Mouse (Mus musculus) liver, embryonic 16.5 days (tissue): ENCODE results near the gene Prdm4. TPM values are rescaled to one million over a fixed set of nuclear protein-coding genes. Genes with fewer than 3 reads are reported as not detected.

Source experiments
- ATAC-seq: fragments of 200-750 bp; cut with Nextera tagmentation; 2 replicates; pipeline ENCODE4 v1.8.0; 2017; ENCODE audit warnings: low read depth, mild to moderate bottlenecking, moderate number of reproducible peaks, moderate library complexity
- H3K27ac ChIP-seq: fragments of 300-500 bp; sonication (generic); 2 replicates; pipeline ENCODE4 v1.5.1; 2014; ENCODE audit warnings: mild to moderate bottlenecking, low read length
- H3K27me3 ChIP-seq: fragments of 300-500 bp; sonication (generic); 2 replicates; pipeline ENCODE4 v1.6.1; 2014; ENCODE audit warnings: low read depth, low read length, mixed read lengths; ENCODE audit not compliant: control insufficient read depth, insufficient read depth
- H3K36me3 ChIP-seq: fragments of 300-500 bp; sonication (generic); 2 replicates; pipeline ENCODE4 v1.6.1; 2014; ENCODE audit warnings: mild to moderate bottlenecking; ENCODE audit not compliant: control insufficient read depth, insufficient read depth
- H3K4me1 ChIP-seq: fragments of 300-500 bp; sonication (generic); 2 replicates; pipeline ENCODE4 v1.6.1; 2014; ENCODE audit warnings: low read depth, low read length, mixed read lengths; ENCODE audit not compliant: control insufficient read depth
- H3K4me2 ChIP-seq: fragments of 300-500 bp; sonication (generic); 2 replicates; pipeline ENCODE4 v1.6.1; 2014; ENCODE audit warnings: low read depth, low read length, mixed read lengths
- H3K4me3 ChIP-seq: fragments of 300-500 bp; sonication (generic); 2 replicates; pipeline ENCODE4 v1.5.1; 2014; ENCODE audit warnings: low read depth, mild to moderate bottlenecking, low read length
- H3K9ac ChIP-seq: fragments of 300-500 bp; sonication (generic); 2 replicates; pipeline ENCODE4 v1.6.1; 2014; ENCODE audit warnings: low read depth, low read length
- H3K9me3 ChIP-seq: fragments of 300-500 bp; sonication (generic); replicated peaks from 2 replicates; pipeline ENCODE4 v1.6.1; 2016; ENCODE audit warnings: low read length; ENCODE audit not compliant: control insufficient read depth
- WGBS: fragments of 180-500 bp; shearing (Covaris S2); extraction: QIAGEN DNeasy Blood & Tissue Kit; methylation state at CpG from one replicate; pipeline ENCODE4 v1.1.7; 2014; ENCODE audit not compliant: insufficient replicate concordance; 5-methylcytosine and 5-hydroxymethylcytosine counted together
- polyA plus RNA-seq: library from polyadenylated mRNA; unstranded; fragments of >200 nt; fragmentation: Nextera tagmentation; extraction: Ambion mirVana; gene quantifications from 2 replicates; pipeline ENCODE4 v1.2.1, GENCODE M21; 2015

Prdm4 gene
- polyA plus RNA-seq, 1 experiment from 2014 or later, result 4.1 TPM

- H3K9me3 ChIP-seq, result no peaks in the 10 kb centered on the region
- no peak overlapping the region for H3K4me2 ChIP-seq
- H3K36me3 ChIP-seq, result peaks cover 18% of the 10 kb centered on the region
- H3K4me3 ChIP-seq, result no peak overlapping the region
- H3K4me1 ChIP-seq, result peaks cover 3% of the 10 kb centered on the region
- no peak overlapping the region for H3K27ac ChIP-seq
- WGBS, result 71% methylated on average over 6 of the region's 6 CpGs
- no peak for ATAC-seq
- H3K9ac ChIP-seq, result no peak overlapping the region
- H3K27me3 ChIP-seq, result no peaks in the 10 kb centered on the region
Observed at GRCm38 (mm10) chr10:85951765-85952443, 35.0 kb upstream of the Prdm4 start.

- H3K27me3 ChIP-seq, result no peaks in the 10 kb centered on the region
- H3K9me3 ChIP-seq, result no peaks in the 10 kb centered on the region
- ATAC-seq, result no peak
- no peak overlapping the region for H3K27ac ChIP-seq
- peaks cover 33% of the 10 kb centered on the region for H3K36me3 ChIP-seq
- no peak overlapping the region for H3K4me3 ChIP-seq
- H3K4me1 ChIP-seq, result no peaks in the 10 kb centered on the region
- H3K4me2 ChIP-seq, result no peak overlapping the region
- 84% methylated on average over 8 of the region's 8 CpGs for WGBS
- H3K9ac ChIP-seq, result no peak overlapping the region
Observed at GRCm38 (mm10) chr10:85948483-85949196, 31.7 kb upstream of the Prdm4 start.

- H3K9me3 ChIP-seq, result no peaks in the 10 kb centered on the region
- no peak overlapping the region for H3K27ac ChIP-seq
- H3K4me2 ChIP-seq, result no peak overlapping the region
- no peaks in the 10 kb centered on the region for H3K4me1 ChIP-seq
- H3K9ac ChIP-seq, result no peak overlapping the region
- no peaks in the 10 kb centered on the region for H3K27me3 ChIP-seq
- H3K4me3 ChIP-seq, result no peak overlapping the region
- ATAC-seq, result no peak
- H3K36me3 ChIP-seq, result peaks cover 25% of the 10 kb centered on the region
- 78% methylated on average over 6 of the region's 6 CpGs for WGBS
Observed at GRCm38 (mm10) chr10:85936280-85936965, 19.5 kb upstream of the Prdm4 start.

GRCm38 (mm10) chr10:85929962-85930361 is 13.0 kb upstream of the Prdm4 start:
- Histone ChIP-seq H3K27ac (no peak overlapping the region), H3K4me3 (no peak overlapping the region), H3K36me3 (no peaks in the 10 kb centered on the region), H3K4me1 (no peaks in the 10 kb centered on the region; the same call in none of the 2 replicates), H3K9ac (no peak overlapping the region), H3K27me3 (peaks cover 26% of the 10 kb centered on the region), H3K4me2 (no peak overlapping the region), H3K9me3 (no peaks in the 10 kb centered on the region)
- WGBS, result 76% methylated on average over 11 of the region's 11 CpGs
- ATAC-seq, result no peak

- H3K4me1 ChIP-seq, result no peaks in the 10 kb centered on the region; the same call in none of the 2 replicates
- peaks cover 26% of the 10 kb centered on the region for H3K27me3 ChIP-seq
- no peak overlapping the region for H3K4me2 ChIP-seq
- H3K4me3 ChIP-seq, result no peak overlapping the region
- H3K9me3 ChIP-seq, result no peaks in the 10 kb centered on the region
- H3K36me3 ChIP-seq, result no peaks in the 10 kb centered on the region
- 46% methylated on average over 11 of the region's 11 CpGs for WGBS
- no peak for ATAC-seq
- H3K9ac ChIP-seq, result no peak overlapping the region
- H3K27ac ChIP-seq, result no peak overlapping the region
Observed at GRCm38 (mm10) chr10:85929208-85929591, 12.3 kb upstream of the Prdm4 start.

- Histone ChIP-seq H3K4me1 (no peaks in the 10 kb centered on the region; the same call in none of the 2 replicates), H3K27ac (no peak overlapping the region), H3K4me2 (peak overlapping the region; percentile 78), H3K4me3 (peak overlapping the region; percentile 53), H3K9me3 (no peaks in the 10 kb centered on the region), H3K9ac (no peak overlapping the region), H3K36me3 (no peaks in the 10 kb centered on the region), H3K27me3 (peaks cover 26% of the 10 kb centered on the region)
- 2% methylated on average over 63 of the region's 63 CpGs for WGBS
- peak; percentile 39; the same call in 1 of the 2 replicates for ATAC-seq
Observed at GRCm38 (mm10) chr10:85928499-85929207, 11.7 kb upstream of the Prdm4 start.

GRCm38 (mm10) chr10:85927676-85928445 is 10.9 kb upstream of the Prdm4 start, which contains the start of gene Ascl4:
Gene Ascl4, plus strand, starts transcription at chr10:85927681.
- ATAC-seq, result no peak
- no peaks in the 10 kb centered on the region for H3K9me3 ChIP-seq
- H3K4me1 ChIP-seq, result no peaks in the 10 kb centered on the region; the same call in none of the 2 replicates
- no peaks in the 10 kb centered on the region for H3K36me3 ChIP-seq
- peak within 1 kb of the TSS; percentile 78 for H3K4me2 ChIP-seq
- peak within 1 kb of the TSS; percentile 53 for H3K4me3 ChIP-seq
- peaks cover 26% of the 10 kb centered on the region for H3K27me3 ChIP-seq
- H3K9ac ChIP-seq, result no peak within 1 kb of the TSS
- 2% methylated on average over 23 of the region's 23 CpGs for WGBS
- H3K27ac ChIP-seq, result no peak within 1 kb of the TSS

GRCm38 (mm10) chr10:85879886-85880486 is 37.0 kb downstream of the Prdm4 start:
- no peaks in the 10 kb centered on the region for H3K27me3 ChIP-seq
- H3K36me3 ChIP-seq, result peaks cover 31% of the 10 kb centered on the region
- H3K27ac ChIP-seq, result no peak overlapping the region
- ATAC-seq, result no peak
- H3K4me2 ChIP-seq, result no peak overlapping the region
- H3K4me3 ChIP-seq, result no peak overlapping the region
- H3K4me1 ChIP-seq, result no peaks in the 10 kb centered on the region
- 74% methylated on average over 8 of the region's 8 CpGs for WGBS
- no peaks in the 10 kb centered on the region for H3K9me3 ChIP-seq
- H3K9ac ChIP-seq, result no peak overlapping the region
